Mouse (Mus musculus): ENCODE data around the gene Srsf1. TPM values are rescaled to one million over a fixed set of nuclear protein-coding genes. Genes with fewer than 3 reads are reported as not detected.
A peak's percentile ranks its signal among the peaks of the same experiment; 100 is the strongest.
"Not testable (repeated sequence)": the region's sequence is repeated elsewhere in the genome, so short reads cannot be mapped to it uniquely, and the experiment has no call there.

Gene Srsf1
- total RNA-seq, 2 experiments from 2014 or later: 172 to 198 TPM

GRCm38 (mm10) chr11:88035970-88036369 lies 11.2 kb upstream of the Srsf1 start:
- intact Hi-C loops (cut with DNase I): no loop called here

GRCm38 (mm10) chr11:88036761-88037251 lies 10.4 kb upstream of the Srsf1 start:
- intact Hi-C loops (cut with DNase I): no loop called here
- no peak for DNase-seq (ENCODE audit: extremely low spot score in 1 of 2, low spot score in 2 of 2)

More at GRCm38 (mm10) chr11:88035970-88036369, 11.2 kb upstream of the Srsf1 start:
- DNase-seq (ENCODE audit: extremely low spot score in 1 of 2, low spot score in 2 of 2): no peak

GRCm38 (mm10) chr11:88037386-88037785 lies 9.8 kb upstream of the Srsf1 start:
- intact Hi-C loops (cut with DNase I): no loop called here
- no peak for DNase-seq (ENCODE audit: extremely low spot score in 1 of 2, low spot score in 2 of 2)

GRCm38 (mm10) chr11:88039066-88039465 lies 8.1 kb upstream of the Srsf1 start:
- no peak for DNase-seq (ENCODE audit: extremely low spot score in 1 of 2, low spot score in 2 of 2)
- intact Hi-C loops (cut with DNase I): no loop called here

- DNase-seq (ENCODE audit: extremely low spot score in 1 of 2, low spot score in 2 of 2): no peak
- intact Hi-C loops (cut with DNase I): no loop called here
Measured at GRCm38 (mm10) chr11:88044314-88044713, 2.9 kb upstream of the Srsf1 start.

- intact Hi-C loops (cut with DNase I); DNase-seq (ENCODE audit: extremely low spot score in 1 of 2, low spot score in 2 of 2): not testable (repeated sequence)
Measured at GRCm38 (mm10) chr11:88045159-88045558, 2.0 kb upstream of the Srsf1 start.

- intact Hi-C loops (cut with DNase I): loop anchor here (2.0 kb wide), 1 partner anchor 59 kb away; the partner anchor contains the start of gene Dynll2
Measured at GRCm38 (mm10) chr11:88045878-88046277, 1.3 kb upstream of the Srsf1 start.

GRCm38 (mm10) chr11:88046323-88046937 lies 743 bp upstream of the Srsf1 start:
- peak in 1 of 2 experiments; percentile 21 for DNase-seq (ENCODE audit: extremely low spot score in 1 of 2, low spot score in 2 of 2)
- intact Hi-C loops (cut with DNase I): loop anchor here (2.0 kb wide), 1 partner anchor 60 kb away; the partner anchor contains the start of gene Dynll2

More at GRCm38 (mm10) chr11:88045878-88046277, 1.3 kb upstream of the Srsf1 start:
- no peak for DNase-seq (ENCODE audit: extremely low spot score in 1 of 2, low spot score in 2 of 2)

- DNase-seq (ENCODE audit: extremely low spot score in 1 of 2, low spot score in 2 of 2): peak; percentile 62 to 88
- intact Hi-C loops (cut with DNase I): loop anchor here (2.0 kb wide), 2 partner anchors 61 to 69 kb away; partner anchors contain the start of gene Dynll2
Measured at GRCm38 (mm10) chr11:88047871-88048531, 828 bp downstream of the Srsf1 start.

GRCm38 (mm10) chr11:88048961-88049670 lies 1.9 kb downstream of the Srsf1 start:
- intact Hi-C loops (cut with DNase I): loop anchor here (2.0 kb wide), 1 partner anchor 70 kb away; no protein-coding TSS in a partner anchor
- DNase-seq (ENCODE audit: extremely low spot score in 1 of 2, low spot score in 2 of 2): no peak

GRCm38 (mm10) chr11:88049732-88050131 lies 2.6 kb downstream of the Srsf1 start:
- intact Hi-C loops (cut with DNase I): loop anchor here (2.0 kb wide), 1 partner anchor 71 kb away; no protein-coding TSS in a partner anchor

GRCm38 (mm10) chr11:88052638-88053037 lies 5.5 kb downstream of the Srsf1 start:
- intact Hi-C loops (cut with DNase I): no loop called here
- DNase-seq (ENCODE audit: extremely low spot score in 1 of 2, low spot score in 2 of 2): no peak

More at GRCm38 (mm10) chr11:88049732-88050131, 2.6 kb downstream of the Srsf1 start:
- no peak for DNase-seq (ENCODE audit: extremely low spot score in 1 of 2, low spot score in 2 of 2)

GRCm38 (mm10) chr11:88053821-88054220 lies 6.6 kb downstream of the Srsf1 start:
- intact Hi-C loops (cut with DNase I): no loop called here
- no peak for DNase-seq (ENCODE audit: extremely low spot score in 1 of 2, low spot score in 2 of 2)

- intact Hi-C loops (cut with DNase I): no loop called here
Measured at GRCm38 (mm10) chr11:88054589-88054988, 7.4 kb downstream of the Srsf1 start.

GRCm38 (mm10) chr11:88055777-88056176 lies 8.6 kb downstream of the Srsf1 start:
- intact Hi-C loops (cut with DNase I): loop anchor here (5.0 kb wide), 1 partner anchor 767 kb away; no protein-coding TSS in a partner anchor
- DNase-seq (ENCODE audit: extremely low spot score in 1 of 2, low spot score in 2 of 2): no peak

More at GRCm38 (mm10) chr11:88054589-88054988, 7.4 kb downstream of the Srsf1 start:
- DNase-seq (ENCODE audit: extremely low spot score in 1 of 2, low spot score in 2 of 2): peak in 1 of 2 experiments; percentile 43

GRCm38 (mm10) chr11:88057788-88058187 lies 10.6 kb downstream of the Srsf1 start:
- intact Hi-C loops (cut with DNase I): loop anchor here (5.0 kb wide), 1 partner anchor 765 kb away; no protein-coding TSS in a partner anchor
- no peak for DNase-seq (ENCODE audit: extremely low spot score in 1 of 2, low spot score in 2 of 2)

- intact Hi-C loops (cut with DNase I): loop anchor here (5.0 kb wide), 1 partner anchor 763 kb away; no protein-coding TSS in a partner anchor
- DNase-seq (ENCODE audit: extremely low spot score in 1 of 2, low spot score in 2 of 2): peak in 1 of 2 experiments; percentile 31
Measured at GRCm38 (mm10) chr11:88059141-88059540, 12.0 kb downstream of the Srsf1 start.

- no peak for DNase-seq (ENCODE audit: extremely low spot score in 1 of 2, low spot score in 2 of 2)
- intact Hi-C loops (cut with DNase I): no loop called here
Measured at GRCm38 (mm10) chr11:88061892-88062625, 14.9 kb downstream of the Srsf1 start.
